Mouse (Mus musculus): ENCODE results near the gene Cst12. TPM values are rescaled to one million over a fixed set of nuclear protein-coding genes. Genes with fewer than 3 reads are reported as not detected.

Cst12 gene
- polyA plus RNA-seq, 1 experiment from 2014 or later, result 0.49 TPM

Other genes with a start within 250 kb of the Cst12 start
- 88.9 and 104 TPM in 2 replicates for gene Nxt1, start 116.8 kb upstream of the Cst12 start, polyA plus RNA-seq (2014; fragmentation: Nextera tagmentation; extraction: Ambion mirVana)
- gene Gzf1, start 108.3 kb upstream of the Cst12 start, polyA plus RNA-seq (2014; fragmentation: Nextera tagmentation; extraction: Ambion mirVana), result 17.9 and 21.6 TPM in 2 replicates
- gene Napb, start 56.9 kb upstream of the Cst12 start, polyA plus RNA-seq (2014; fragmentation: Nextera tagmentation; extraction: Ambion mirVana), result 5.5 and 7.6 TPM in 2 replicates
- not detected in 2 replicates for gene Cstl1, start 39.0 kb upstream of the Cst12 start, polyA plus RNA-seq (2014; fragmentation: Nextera tagmentation; extraction: Ambion mirVana)
- not detected in 2 replicates for gene Cst11, start 17.9 kb upstream of the Cst12 start, polyA plus RNA-seq (2014; fragmentation: Nextera tagmentation; extraction: Ambion mirVana)
- not detected in 2 replicates for gene 8030411F24Rik, start 7.4 kb upstream of the Cst12 start, polyA plus RNA-seq (2014; fragmentation: Nextera tagmentation; extraction: Ambion mirVana)
- not detected in 2 replicates for gene Cst8, start 9.4 kb downstream of the Cst12 start, polyA plus RNA-seq (2014; fragmentation: Nextera tagmentation; extraction: Ambion mirVana)
- gene Cst13, start 30.7 kb downstream of the Cst12 start, polyA plus RNA-seq (2014; fragmentation: Nextera tagmentation; extraction: Ambion mirVana), result not detected in 2 replicates
- gene Cst9, start 45.8 kb downstream of the Cst12 start, polyA plus RNA-seq (2014; fragmentation: Nextera tagmentation; extraction: Ambion mirVana), result not detected in 2 replicates
- not detected in 2 replicates for gene 9230104L09Rik, start 75.7 kb downstream of the Cst12 start, polyA plus RNA-seq (2014; fragmentation: Nextera tagmentation; extraction: Ambion mirVana)
- 404 and 423 TPM in 2 replicates for gene Cst3, start 86.3 kb downstream of the Cst12 start, polyA plus RNA-seq (2014; fragmentation: Nextera tagmentation; extraction: Ambion mirVana)
- gene Gm1330, start 213.9 kb downstream of the Cst12 start, polyA plus RNA-seq (2014; fragmentation: Nextera tagmentation; extraction: Ambion mirVana), result not detected in 2 replicates
- not detected in 2 replicates for gene Gm10750, start 227.9 kb downstream of the Cst12 start, polyA plus RNA-seq (2014; fragmentation: Nextera tagmentation; extraction: Ambion mirVana)